In the genomic region with DNA sequence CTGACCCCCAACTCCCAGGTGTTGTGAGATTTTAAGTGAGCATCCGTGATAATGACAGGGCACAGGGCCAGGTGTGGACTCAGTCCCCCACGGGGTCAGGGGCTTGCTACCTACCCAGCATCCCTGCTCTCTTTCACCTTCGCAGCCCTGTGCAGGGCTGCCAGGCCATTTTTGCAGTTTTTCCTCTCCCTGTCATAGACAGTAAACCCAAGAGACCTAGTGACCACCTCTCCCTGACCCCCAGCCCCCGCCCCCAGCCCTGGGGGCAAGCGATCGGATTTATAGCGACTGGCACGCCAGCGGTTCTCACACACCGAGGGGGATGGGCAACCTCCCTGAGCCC, we compare ENCODE assay signal across 8 mouse cellular contexts. TPM values are rescaled to one million over a fixed set of nuclear protein-coding genes. Genes with fewer than 3 reads are reported as not detected.
DNase-seq lines count a peak whose midpoint lies in the region; ATAC-seq and TF ChIP-seq lines count a peak whose summit lies in the region.

No protein-coding gene starts in this region.

- TF ChIP-seq EP300 in heart, adult 2 months (IDR thresholded peaks at IDR 0.05; ENCODE audit: insufficient read depth, low read depth, low read length), result no peak
- TF ChIP-seq EP300 in liver, embryonic 14.5 days (IDR thresholded peaks at IDR 0.05; ENCODE audit: low read depth), result no peak

- no peaks in the 10 kb centered on the region for H3K36me3 ChIP-seq in heart, adult 2 months (ENCODE audit: control insufficient read depth, insufficient read depth, low read length)
- H3K36me3 ChIP-seq in C2C12 (ENCODE audit: control insufficient read depth, insufficient read depth), result peaks cover 28% of the 10 kb centered on the region
- H3K36me3 ChIP-seq in forebrain, embryonic 15.5 days, result peaks cover 12% of the 10 kb centered on the region
- no peaks in the 10 kb centered on the region for H3K36me3 ChIP-seq in liver, embryonic 14.5 days (replicated peaks; ENCODE audit: control insufficient read depth, insufficient read depth, low read depth)

- peaks cover 2% of the 10 kb centered on the region; the same call in 1 of the 2 replicates for H3K27me3 ChIP-seq in heart, adult 2 months (ENCODE audit: control insufficient read depth, insufficient read depth, low read length)
- H3K27me3 ChIP-seq in C2C12 (ENCODE audit: control insufficient read depth, insufficient read depth, insufficient read length), result no peaks in the 10 kb centered on the region
- no peaks in the 10 kb centered on the region for H3K27me3 ChIP-seq in forebrain, embryonic 15.5 days
- peaks cover 24% of the 10 kb centered on the region for H3K27me3 ChIP-seq in liver, embryonic 14.5 days (ENCODE audit: control insufficient read depth, insufficient read depth, low read length)

- no peaks in the 10 kb centered on the region for H3K79me2 ChIP-seq in heart, adult 2 months (replicated peaks; ENCODE audit: control insufficient read depth, insufficient read depth, low read length)
- peaks cover 47% of the 10 kb centered on the region for H3K79me2 ChIP-seq in C2C12 (ENCODE audit: control insufficient read depth, insufficient read depth)

- peaks cover 44% of the 10 kb centered on the region for H3K79me3 ChIP-seq in C2C12 (ENCODE audit: low read depth)

- TF ChIP-seq CTCF in heart, adult 2 months (IDR thresholded peaks at IDR 0.05), result no peak
- no peak for TF ChIP-seq CTCF in C2C12 (IDR thresholded peaks at IDR 0.05; ENCODE audit: control insufficient read depth, insufficient read depth, insufficient read length)
- TF ChIP-seq CTCF in liver, embryonic 14.5 days (IDR thresholded peaks at IDR 0.05; ENCODE audit: low read depth), result no peak

- no peak for DNase-seq in heart, adult 2 months
- DNase-seq in heart, postnatal 36 days, result no peak
- no peak for DNase-seq in liver, embryonic 14.5 days (ENCODE audit: low read depth in 3 of 3, low spot score in 3 of 3)
- DNase-seq in adrenal gland, postnatal 36 days, result no peak
- no peak for DNase-seq in urinary bladder, postnatal 25 days (ENCODE audit: low spot score)
- DNase-seq in adrenal gland, postnatal 14 days, result no peak

- 9% methylated on average over 10 of the region's 10 CpGs for WGBS in heart, adult 2 months
- 4% methylated on average over 10 of the region's 10 CpGs for WGBS in forebrain, embryonic 15.5 days
- 7% methylated on average over 10 of the region's 10 CpGs for WGBS in liver, embryonic 14.5 days (ENCODE audit: insufficient replicate concordance)

- H3K27ac ChIP-seq in heart, adult 2 months, result peak overlapping the region; percentile 31; the same call in 1 of the 2 replicates
- peak overlapping the region; percentile 74 for H3K27ac ChIP-seq in forebrain, embryonic 15.5 days (replicated peaks)
- H3K27ac ChIP-seq in liver, embryonic 14.5 days, result no peak overlapping the region

- TF ChIP-seq POLR2A in heart, adult 2 months (IDR thresholded peaks at IDR 0.05; ENCODE audit: insufficient read depth, low read depth, low read length), result no peak

- H3K4me1 ChIP-seq in heart, adult 2 months (ENCODE audit: control insufficient read depth, insufficient read depth, low read length), result peaks cover 1% of the 10 kb centered on the region; the same call in 1 of the 2 replicates
- peaks cover 29% of the 10 kb centered on the region for H3K4me1 ChIP-seq in forebrain, embryonic 15.5 days
- H3K4me1 ChIP-seq in liver, embryonic 14.5 days (replicated peaks; ENCODE audit: control insufficient read depth in 2 of 2, insufficient read depth in 2 of 2, low read length in 1 of 2), result peaks cover 0 to 9% of the 10 kb centered on the region in 2 experiments; a peak in 2 of 4 replicates

- peak overlapping the region; percentile 93 for H3K9ac ChIP-seq in heart, adult 2 months (ENCODE audit: low read depth, low read length)
- H3K9ac ChIP-seq in forebrain, embryonic 15.5 days (replicated peaks), result peak overlapping the region; percentile 90
- H3K9ac ChIP-seq in liver, embryonic 14.5 days (replicated peaks), result no peak overlapping the region; the same call in 1 of the 2 replicates

- H3ac ChIP-seq in C2C12 (ENCODE audit: control insufficient read depth, insufficient read length, low read depth), result peak overlapping the region; percentile 38

- peak; percentile 20; the same call in 1 of the 2 replicates for ATAC-seq in forebrain, embryonic 15.5 days (replicated peaks)
- ATAC-seq in liver, embryonic 14.5 days (ENCODE audit: insufficient read depth), result peak; percentile 29; the same call in 1 of the 2 replicates

- peak overlapping the region; percentile 80 for H3K4me3 ChIP-seq in heart, adult 2 months
- peak overlapping the region; percentile 74 for H3K4me3 ChIP-seq in C2C12 (ENCODE audit: insufficient read depth, poor library complexity, severe bottlenecking)
- peak overlapping the region; percentile 82 for H3K4me3 ChIP-seq in forebrain, embryonic 15.5 days
- H3K4me3 ChIP-seq in liver, embryonic 14.5 days (ENCODE audit: insufficient read depth in 1 of 2, low read depth in 2 of 2, low read length in 2 of 2), result peak overlapping the region; percentile 47 to 52

- intact Hi-C loops in heart, adult 2 months (cut with DNase I), result loop anchor here (5.0 to 10.0 kb wide), 2 partner anchors 50 to 348 kb away; no protein-coding TSS in a partner anchor
- intact Hi-C loops in heart, postnatal 36 days (cut with DNase I), result loop anchor here (5.0 to 10.0 kb wide), 4 partner anchors 35 to 358 kb away; no protein-coding TSS in a partner anchor

- H3K4me2 ChIP-seq in forebrain, embryonic 15.5 days (replicated peaks), result peak overlapping the region; percentile 60
- peak overlapping the region; percentile 60 for H3K4me2 ChIP-seq in liver, embryonic 14.5 days (ENCODE audit: low read depth)

- no peaks in the 10 kb centered on the region for H3K9me3 ChIP-seq in forebrain, embryonic 15.5 days
- no peaks in the 10 kb centered on the region for H3K9me3 ChIP-seq in liver, embryonic 14.5 days (ENCODE audit: control insufficient read depth, low read length)

TF ChIP-seq in C2C12, 6 proteins besides CTCF, POLR2A, EP300 and RAD21:
- TF ChIP-seq MAX (IDR thresholded peaks at IDR 0.05), result no peak
- no peak for TF ChIP-seq MYOG (IDR thresholded peaks at IDR 0.05; ENCODE audit: control insufficient read depth, extremely low read depth, insufficient read length)
- TF ChIP-seq CEBPB (IDR thresholded peaks at IDR 0.05; ENCODE audit: low read depth), result no peak
- TF ChIP-seq FOSL1 (IDR thresholded peaks at IDR 0.05; ENCODE audit: insufficient read depth, low read length, poor library complexity, severe bottlenecking), result no peak
- TF ChIP-seq MYOD1 (IDR thresholded peaks at IDR 0.05; ENCODE audit: control insufficient read depth, insufficient read length, low read depth), result no peak
- no peak for TF ChIP-seq USF1 (IDR thresholded peaks at IDR 0.05; ENCODE audit: low read depth)

RNA-seq across cellular contexts. Expression of a gene that starts 0.4 kb away (rescaled TPM):
- total RNA-seq in heart, adult 2 months (2021), result 1 to 10 TPM; 3.2 to 8.5 TPM
- 4.0 and 5.3 TPM in 2 replicates for polyA plus RNA-seq in heart, adult 2 months (2012; rRNA removed)
- total RNA-seq in heart, postnatal 36 days (2021), result 1 to 10 TPM; 4.5 to 6.0 TPM
- 21.7 TPM for polyA plus RNA-seq in C2C12 (2012; fragmentation: generic; extraction: Trizol)
- 17.3 and 18.0 TPM in 2 replicates for polyA plus RNA-seq in forebrain, embryonic 15.5 days (2015; fragmentation: Nextera tagmentation; extraction: Ambion mirVana)
- 0.75 and 0.83 TPM in 2 replicates for polyA plus RNA-seq in liver, embryonic 14.5 days (2012; rRNA removed)
- polyA plus RNA-seq in liver, embryonic 14.5 days (2014; fragmentation: Nextera tagmentation; extraction: Ambion mirVana), result 0.56 and 0.89 TPM in 2 replicates
- 10 to 100 TPM in 1 of 2 experiments, 1 to 10 TPM in 1; 5.7 to 10.7 TPM for total RNA-seq in adrenal gland, postnatal 36 days (2021)
- 8.9 and 11.1 TPM in 2 replicates for total RNA-seq in adrenal gland, postnatal 14 days (2021)

RNA-seq across cellular contexts. Expression of a gene that starts 47.4 kb away (rescaled TPM):
- total RNA-seq in heart, adult 2 months (2021), result 1 to 10 TPM in 1 of 2 experiments, not detected in 1; 4.4 TPM
- 0.50 and 7.0 TPM in 2 replicates for polyA plus RNA-seq in heart, adult 2 months (2012; rRNA removed)
- under 1 TPM; 0.75 to 0.76 TPM for total RNA-seq in heart, postnatal 36 days (2021)
- polyA plus RNA-seq in C2C12 (2012; fragmentation: generic; extraction: Trizol), result 0.11 TPM
- polyA plus RNA-seq in forebrain, embryonic 15.5 days (2015; fragmentation: Nextera tagmentation; extraction: Ambion mirVana), result 0.69 and 1.1 TPM in 2 replicates
- 7.8 and 9.1 TPM in 2 replicates for polyA plus RNA-seq in liver, embryonic 14.5 days (2012; rRNA removed)
- polyA plus RNA-seq in liver, embryonic 14.5 days (2014; fragmentation: Nextera tagmentation; extraction: Ambion mirVana), result 7.9 TPM in 2 replicates
- under 1 TPM; 0.49 to 0.93 TPM for total RNA-seq in adrenal gland, postnatal 36 days (2021)
- total RNA-seq in adrenal gland, postnatal 14 days (2021), result 1.0 TPM in 1 of 2 replicates, not detected in the other

RNA-seq across cellular contexts. Expression of a gene that starts 50.9 kb away (rescaled TPM):
- total RNA-seq in heart, adult 2 months (2021), result over 10,000 TPM in 1 of 2 experiments, 1,000 to 10,000 TPM in 1; 4,976 to 34,253 TPM
- 9,938 and 81,467 TPM in 2 replicates for polyA plus RNA-seq in heart, adult 2 months (2012; rRNA removed)
- total RNA-seq in heart, postnatal 36 days (2021), result 1,000 to 10,000 TPM; 7,375 to 9,600 TPM
- not detected for polyA plus RNA-seq in C2C12 (2012; fragmentation: generic; extraction: Trizol)
- 5,603 and 5,963 TPM in 2 replicates for polyA plus RNA-seq in forebrain, embryonic 15.5 days (2015; fragmentation: Nextera tagmentation; extraction: Ambion mirVana)
- 214,511 and 362,158 TPM in 2 replicates for polyA plus RNA-seq in liver, embryonic 14.5 days (2012; rRNA removed)
- polyA plus RNA-seq in liver, embryonic 14.5 days (2014; fragmentation: Nextera tagmentation; extraction: Ambion mirVana), result 162,484 and 169,597 TPM in 2 replicates
- 1,000 to 10,000 TPM; 1,676 to 2,955 TPM for total RNA-seq in adrenal gland, postnatal 36 days (2021)
- 8,335 and 10,867 TPM in 2 replicates for total RNA-seq in adrenal gland, postnatal 14 days (2021)
